Mouse (Mus musculus): ENCODE results near the gene Hdc. TPM values are rescaled to one million over a fixed set of nuclear protein-coding genes. Genes with fewer than 3 reads are reported as not detected.
"Not testable (repeated sequence)": the region's sequence is repeated elsewhere in the genome, so short reads cannot be mapped to it uniquely, and the experiment has no call there.

The Hdc gene
- 1 to 10 TPM; 1.2 to 2.2 TPM for total RNA-seq (2021)
- long read RNA-seq, partial matches to known transcripts, result 0 of 4 reads
- long read RNA-seq, other reads (novel, unspliced or antisense), result 0 of 4 reads

DNA sequence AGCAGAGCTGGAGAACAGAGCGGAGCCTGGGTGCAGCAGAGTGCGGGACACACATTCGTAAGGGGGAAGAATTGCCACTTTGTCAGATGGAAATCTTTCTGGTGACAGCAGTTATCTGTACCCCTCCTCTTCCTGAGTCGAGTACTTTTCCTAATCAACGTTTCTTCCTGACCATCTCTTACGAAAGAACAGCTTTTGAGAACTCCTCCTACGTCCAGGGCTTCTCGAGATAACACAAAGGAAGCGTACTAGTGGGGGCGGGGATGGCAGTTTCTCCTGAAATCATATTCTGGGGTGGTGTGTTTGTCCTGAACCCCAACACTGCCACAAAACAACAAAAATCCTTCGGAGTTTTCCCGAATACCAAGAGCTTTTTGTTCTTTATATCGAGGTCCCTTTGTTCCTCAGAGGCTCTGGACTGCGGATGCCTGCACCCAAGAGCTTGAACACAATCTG is at the start of gene Hdc:
Gene Hdc, minus strand, starts transcription at position 51 of the 456 bp plus-strand sequence.
- no peak for DNase-seq (ENCODE audit: low spot score in 2 of 2)

DNA sequence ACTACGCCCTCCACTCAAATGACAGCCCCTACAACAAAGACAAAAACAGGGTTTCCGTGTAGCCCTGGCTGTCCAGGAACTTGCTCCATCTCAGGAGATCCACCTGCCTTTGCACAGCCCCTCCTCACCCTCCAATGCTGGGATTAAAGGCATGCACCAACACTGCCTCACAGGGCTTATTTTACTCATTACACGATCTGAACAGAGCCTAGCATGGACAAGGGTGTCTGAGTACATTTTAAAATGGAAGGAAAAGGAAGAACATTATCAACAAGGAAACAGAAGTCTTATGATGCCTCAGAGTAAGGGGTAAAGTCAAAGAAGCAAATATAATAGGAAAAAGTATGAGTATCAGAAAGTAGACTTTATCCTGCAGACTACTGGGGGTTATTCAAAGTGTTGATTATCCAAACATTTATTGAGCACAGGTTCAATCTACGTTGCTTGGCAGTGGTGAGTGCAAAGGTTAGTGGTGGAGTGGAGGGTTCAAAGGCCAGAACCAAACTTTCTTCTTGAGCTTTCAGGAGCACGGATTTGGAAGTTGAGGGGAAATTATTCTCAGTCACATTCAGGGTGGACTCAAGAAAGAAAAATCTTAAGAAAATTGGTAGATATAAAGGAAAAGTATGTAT is 49.6 kb upstream of the Hdc start:
- DNase-seq (ENCODE audit: low spot score in 2 of 2), result no peak

DNA sequence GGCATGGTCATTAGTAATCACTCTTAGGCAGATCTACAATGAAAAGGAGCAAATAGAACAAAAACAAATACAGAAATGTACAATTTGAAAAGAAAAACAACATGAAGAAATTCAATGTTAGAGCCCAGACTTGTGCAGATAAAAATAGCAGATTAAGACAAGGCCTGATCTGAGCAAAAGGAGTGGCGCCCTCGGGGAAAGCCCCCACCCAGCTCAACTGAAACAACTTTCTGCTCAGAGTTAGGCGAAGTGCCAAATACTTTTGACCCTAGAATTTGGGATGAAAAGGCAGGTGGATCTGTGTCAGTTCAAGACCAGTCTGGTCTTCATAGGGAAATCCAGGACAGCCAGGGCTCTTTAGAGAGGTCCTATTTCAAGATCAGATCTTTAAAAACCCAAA is 46.9 kb upstream of the Hdc start:
- DNase-seq (ENCODE audit: low spot score in 2 of 2), result no peak

DNA sequence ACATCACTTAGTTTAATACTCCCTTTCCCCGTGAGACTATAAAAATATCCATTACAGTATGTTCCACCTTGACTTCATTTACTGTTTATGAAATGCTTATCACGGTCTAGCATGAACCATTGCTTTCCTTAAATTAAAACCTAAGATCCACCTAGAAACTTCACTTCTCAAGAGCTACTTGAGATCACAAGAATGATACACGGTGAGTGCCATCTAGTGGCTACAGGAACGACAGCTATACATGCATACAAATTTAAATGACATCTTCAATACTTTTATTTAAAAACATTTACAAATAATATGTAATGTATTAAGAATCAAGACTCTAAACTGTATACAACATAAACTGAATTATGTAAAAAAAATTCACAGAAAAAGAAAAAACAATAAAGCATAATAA is 44.4 kb upstream of the Hdc start:
- DNase-seq (ENCODE audit: low spot score in 2 of 2), result peak in 1 of 2 experiments; percentile 46

DNA sequence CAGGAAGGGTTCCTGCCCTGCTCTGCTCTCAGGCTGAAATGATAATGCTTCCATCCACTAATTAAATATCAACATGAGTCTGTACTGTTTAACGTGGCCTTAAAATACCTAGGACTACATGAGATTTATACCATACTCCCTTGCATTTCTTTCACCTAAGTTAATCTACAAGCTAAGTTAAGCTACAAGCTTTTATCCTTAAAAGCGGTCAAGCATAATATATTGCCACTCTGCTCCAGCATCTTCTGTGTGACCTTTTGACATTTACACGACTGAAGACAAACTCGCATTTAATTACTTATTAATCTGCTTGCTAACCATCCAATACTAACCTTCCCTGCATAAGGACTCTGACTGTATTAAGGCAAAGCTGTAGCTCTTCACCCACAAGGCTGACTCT is 33.8 kb upstream of the Hdc start:
- no peak for DNase-seq (ENCODE audit: low spot score in 2 of 2)

DNA sequence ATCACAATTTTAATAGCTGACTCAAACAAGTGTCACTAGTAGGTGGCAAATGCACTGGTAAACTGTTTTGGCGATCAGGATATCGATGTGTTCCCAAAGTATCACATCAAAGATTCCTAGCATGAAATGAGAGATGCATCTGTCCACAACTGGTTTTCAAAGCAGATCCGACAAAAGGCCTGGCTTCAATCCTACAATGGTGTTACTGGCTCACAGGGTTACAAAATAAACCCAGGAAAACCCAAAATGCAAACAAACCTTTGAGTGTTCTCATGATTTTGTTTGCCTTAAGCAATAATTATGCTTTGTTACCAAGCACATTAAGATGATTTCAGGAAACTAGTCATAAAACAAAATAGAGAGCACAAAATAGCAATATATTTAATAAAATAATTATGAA is 28.7 kb upstream of the Hdc start:
- DNase-seq (ENCODE audit: low spot score in 2 of 2), result no peak

DNA sequence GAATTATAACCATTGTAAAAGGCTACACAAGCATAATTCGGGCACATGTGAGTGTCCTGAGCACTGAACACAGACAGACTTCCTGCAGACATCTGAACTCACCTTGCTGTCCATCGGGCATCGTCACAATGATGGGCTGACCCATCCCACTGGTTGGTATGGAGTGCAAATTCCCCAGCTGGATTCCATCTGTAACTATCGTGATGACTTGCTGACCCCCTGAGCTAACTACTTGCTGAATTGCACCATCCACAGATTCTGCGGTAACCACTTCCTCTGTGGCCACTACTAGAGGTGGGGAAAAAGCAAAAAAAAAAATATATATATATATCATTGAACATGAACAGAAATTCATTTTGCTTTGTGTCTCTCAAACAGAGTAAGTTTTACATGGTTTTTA is 27.4 kb upstream of the Hdc start:
- no peak for DNase-seq (ENCODE audit: low spot score in 2 of 2)

DNA sequence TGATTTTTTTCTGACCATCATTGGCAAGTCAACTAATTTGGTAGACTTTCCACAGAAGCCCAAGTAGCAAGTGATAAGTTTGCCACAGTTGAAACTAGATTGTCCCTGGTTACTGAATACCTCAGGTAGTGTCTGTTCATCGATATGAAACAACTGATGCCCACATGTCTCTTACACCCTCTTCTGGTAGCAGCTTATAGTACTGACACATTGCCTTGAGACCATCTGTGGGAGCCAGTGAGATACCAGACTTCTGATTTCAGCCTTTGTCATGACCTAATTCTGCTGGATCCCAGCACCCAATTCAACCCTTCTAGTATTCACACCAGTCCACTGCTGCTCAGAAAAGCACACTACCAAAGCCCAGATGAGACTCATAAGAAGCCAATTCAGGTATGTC is 25.7 kb upstream of the Hdc start:
- no peak for DNase-seq (ENCODE audit: low spot score in 2 of 2)

DNA sequence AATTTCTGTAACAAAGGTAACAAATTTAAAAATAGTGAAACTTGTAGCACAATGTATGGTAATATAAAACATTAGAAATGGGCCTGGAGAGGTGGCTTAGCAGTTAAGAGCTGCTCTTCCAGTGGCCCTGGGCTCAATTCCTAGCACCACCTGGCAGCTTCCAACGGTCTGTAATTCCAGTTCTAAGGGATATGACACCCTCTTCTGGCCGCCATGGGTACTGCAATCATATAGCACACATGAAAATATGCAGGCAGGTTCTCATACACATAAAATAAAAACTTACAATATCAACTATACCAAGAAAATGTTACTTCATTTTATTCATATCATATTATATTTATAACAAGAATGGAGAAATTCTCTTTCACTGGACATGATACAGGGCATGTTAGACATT is 21.2 kb upstream of the Hdc start:
- DNase-seq (ENCODE audit: low spot score in 2 of 2), result no peak

DNA sequence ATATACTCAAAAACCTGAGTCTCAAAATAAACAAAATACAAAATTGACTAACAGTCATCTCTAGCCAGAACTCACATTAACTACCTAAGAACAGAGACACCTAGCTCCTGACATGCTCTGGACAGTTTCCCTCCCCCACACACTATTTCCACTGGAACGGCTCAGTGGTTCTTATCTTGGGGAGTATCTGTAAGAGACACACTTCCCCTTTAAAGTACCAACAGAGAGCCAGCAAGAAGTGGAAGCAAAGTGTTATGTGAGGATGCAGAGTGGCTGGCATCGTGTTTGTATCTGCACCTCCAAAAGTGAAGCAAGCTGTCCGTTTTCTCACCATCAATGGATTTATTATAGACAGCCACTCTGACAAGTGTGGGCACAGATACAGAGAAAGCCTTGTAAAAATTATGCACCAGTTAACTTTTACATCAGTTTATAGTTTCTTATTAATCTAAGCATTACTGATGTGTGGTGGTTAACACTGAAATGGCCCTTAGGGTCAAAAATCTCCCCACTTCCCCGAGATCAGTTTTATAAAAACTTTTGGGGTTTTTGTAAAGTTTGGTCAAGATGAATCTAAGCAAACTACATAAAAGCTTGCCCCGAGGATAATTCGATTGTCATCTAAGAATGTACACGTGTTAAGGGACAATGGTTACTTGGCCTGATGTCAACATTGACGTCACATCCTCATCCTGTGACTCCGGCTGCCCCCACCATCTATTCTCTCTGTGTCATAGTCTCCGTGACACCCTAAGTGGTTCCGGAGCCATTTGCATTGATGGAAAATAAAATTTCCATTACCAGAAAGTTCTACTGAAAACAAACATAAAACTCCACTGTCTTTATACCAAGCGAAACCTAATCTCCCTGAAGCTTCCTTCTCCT is 17.1 kb upstream of the Hdc start:
- DNase-seq (ENCODE audit: low spot score in 2 of 2), result no peak

DNA sequence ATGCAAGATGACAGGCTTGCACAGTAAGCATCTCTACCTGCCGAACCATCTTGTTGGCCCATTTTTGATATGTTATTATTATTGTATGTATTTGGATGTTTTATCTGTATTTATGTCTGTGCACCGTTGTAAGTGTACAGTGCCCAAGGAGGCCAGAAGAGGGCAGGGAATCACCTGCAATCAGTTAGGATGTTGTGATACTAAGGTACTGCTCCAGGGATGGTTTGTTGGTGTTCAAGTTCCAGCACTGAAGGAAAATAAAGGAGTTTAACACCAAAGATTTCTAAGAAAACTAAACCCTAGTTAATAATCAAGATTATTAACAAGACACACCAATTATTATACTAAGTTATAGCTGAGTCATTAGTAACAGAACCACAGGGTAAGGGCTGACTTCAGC is 14.1 kb upstream of the Hdc start:
- no peak for DNase-seq (ENCODE audit: low spot score in 2 of 2)

DNA sequence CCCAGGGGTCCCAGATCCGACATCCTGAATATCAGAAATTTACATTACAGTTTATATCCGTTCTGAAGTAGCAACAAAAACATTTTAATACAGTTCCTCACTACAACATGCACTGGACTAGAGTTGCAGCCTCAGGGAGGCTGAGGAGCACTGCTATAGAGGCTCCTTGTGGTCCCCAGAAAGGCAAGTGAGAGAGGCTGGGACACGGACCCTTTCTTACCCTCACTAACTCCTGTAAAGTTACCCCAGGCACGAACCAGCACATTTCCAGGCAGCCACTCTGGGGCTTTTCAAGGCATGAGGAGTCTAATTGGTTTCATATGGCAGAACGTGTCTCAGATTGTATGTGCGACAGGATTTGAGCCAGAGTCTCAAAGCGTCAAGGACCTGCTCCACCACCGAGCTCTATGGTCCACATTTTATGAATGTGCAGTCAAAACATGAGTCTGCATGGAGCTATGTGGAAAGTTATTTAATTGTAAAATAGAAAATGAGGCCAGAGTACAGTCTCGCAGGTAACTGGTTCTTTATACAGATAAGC is 9.4 kb upstream of the Hdc start:
- no peak for DNase-seq (ENCODE audit: low spot score in 2 of 2)

DNA sequence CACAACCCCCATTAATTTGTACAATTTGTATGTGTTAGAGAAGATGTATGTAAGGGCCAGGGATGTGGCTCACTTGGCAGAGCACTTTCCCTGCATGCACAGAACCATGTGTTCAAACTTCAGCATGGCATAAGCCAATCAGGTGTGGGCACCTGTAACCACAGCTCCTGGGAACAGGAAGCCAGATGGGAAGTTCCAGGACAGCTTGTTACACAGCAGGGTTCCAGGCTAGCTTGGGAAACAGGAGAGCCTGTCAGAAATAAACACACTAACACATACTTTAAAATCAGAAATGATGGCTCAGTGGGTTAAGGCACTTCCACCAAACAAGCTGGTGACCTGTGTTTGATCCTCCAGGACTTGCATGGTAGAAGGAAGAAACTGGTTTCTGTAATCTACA is 4.0 kb upstream of the Hdc start:
- DNase-seq (ENCODE audit: low spot score in 2 of 2), result no peak

DNA sequence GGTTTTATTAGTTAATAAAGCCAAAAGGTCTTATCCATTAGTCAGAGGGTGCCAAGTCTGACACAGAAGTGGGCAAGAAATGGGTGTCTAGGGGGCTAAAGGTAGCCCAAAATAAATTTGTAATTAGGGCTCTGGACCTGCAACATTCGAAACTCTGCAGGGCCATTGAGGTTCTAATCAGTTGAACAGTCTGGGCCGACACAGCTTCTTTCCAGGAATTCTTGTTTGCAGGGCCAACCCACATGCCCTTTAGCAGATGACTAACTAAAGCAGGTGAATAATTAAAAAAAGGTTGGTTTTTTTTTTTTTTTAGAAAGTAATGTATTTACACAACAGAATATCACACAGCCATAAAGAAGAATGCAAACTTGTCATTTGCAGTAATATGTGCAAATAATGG is 3.4 kb upstream of the Hdc start:
- DNase-seq (ENCODE audit: low spot score in 2 of 2), result no peak

DNA sequence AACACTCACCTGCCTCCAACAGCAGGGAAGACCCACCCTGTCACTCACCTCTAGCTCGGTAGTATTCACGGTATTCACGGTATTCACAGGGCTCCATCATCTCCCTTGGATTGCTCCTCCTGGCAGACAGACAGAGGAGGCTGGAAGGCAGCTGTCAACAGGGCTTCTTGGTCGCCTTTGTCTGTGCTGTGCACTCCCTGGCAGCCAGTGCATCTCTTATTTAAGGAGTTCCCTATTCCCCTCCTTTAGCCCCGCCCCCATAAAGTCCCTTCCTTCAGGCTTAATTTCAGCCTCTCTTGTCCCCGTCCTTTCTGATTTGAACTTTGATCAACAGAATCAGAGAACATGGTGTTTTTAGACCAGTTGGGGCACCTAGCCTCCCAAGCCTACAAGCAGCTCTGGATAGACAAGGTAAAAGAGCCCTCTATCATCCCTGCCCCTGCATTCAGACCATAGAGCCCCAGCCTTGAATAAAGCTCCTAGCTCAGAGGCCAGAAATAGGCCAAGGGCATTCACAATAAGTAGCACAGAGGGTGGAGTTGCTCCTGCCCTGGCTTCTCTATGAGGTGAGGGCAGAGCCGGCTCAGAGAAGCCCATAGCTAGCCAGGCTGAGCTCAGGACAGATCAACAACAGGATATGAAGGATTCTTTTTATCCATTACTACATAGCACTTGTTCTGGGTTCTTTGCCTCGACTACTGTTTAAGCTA is 474 bp downstream of the Hdc start:
- DNase-seq (ENCODE audit: low spot score in 2 of 2), result no peak

DNA sequence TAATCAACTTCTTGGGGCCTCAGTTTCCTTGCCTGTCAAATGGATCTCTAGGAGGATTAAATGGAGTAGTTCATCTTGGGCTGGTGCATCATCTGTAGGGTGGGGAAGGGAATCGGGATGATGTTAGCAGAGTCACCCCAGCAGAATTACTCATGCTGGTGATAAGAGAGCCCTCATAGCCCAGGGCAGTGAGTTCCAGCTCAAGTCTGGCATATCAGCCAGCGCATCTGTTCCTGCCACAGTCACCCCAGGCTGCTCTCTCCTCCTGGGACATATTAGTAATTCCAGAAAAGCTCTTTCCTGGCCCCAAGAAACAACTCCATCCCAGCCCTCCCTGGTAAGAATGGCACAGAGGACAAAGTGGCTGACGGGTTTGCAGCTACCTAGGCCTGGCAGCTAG is 3.7 kb downstream of the Hdc start:
- DNase-seq (ENCODE audit: low spot score in 2 of 2), result no peak

DNA sequence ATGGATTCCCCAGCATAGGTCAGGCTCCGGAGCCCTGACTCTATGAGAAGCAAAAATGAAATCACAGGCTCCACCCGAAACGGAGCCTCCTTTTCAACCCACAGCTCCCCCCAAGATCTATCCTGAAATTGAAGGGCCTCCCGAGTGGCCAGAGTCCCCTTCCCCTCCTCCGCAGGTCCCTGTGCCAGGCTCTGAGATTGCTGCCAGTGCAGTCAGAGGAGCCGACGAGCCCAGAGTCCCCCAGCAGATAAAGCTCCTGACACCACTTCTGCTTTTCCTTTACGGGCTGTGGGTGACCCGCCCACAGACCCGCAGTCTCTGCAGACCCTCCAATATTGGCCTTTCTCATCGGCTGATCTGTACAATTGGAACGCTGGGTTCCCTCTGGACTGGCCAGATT is 9.5 kb downstream of the Hdc start:
- not testable (repeated sequence) for DNase-seq (ENCODE audit: low spot score in 2 of 2)

DNA sequence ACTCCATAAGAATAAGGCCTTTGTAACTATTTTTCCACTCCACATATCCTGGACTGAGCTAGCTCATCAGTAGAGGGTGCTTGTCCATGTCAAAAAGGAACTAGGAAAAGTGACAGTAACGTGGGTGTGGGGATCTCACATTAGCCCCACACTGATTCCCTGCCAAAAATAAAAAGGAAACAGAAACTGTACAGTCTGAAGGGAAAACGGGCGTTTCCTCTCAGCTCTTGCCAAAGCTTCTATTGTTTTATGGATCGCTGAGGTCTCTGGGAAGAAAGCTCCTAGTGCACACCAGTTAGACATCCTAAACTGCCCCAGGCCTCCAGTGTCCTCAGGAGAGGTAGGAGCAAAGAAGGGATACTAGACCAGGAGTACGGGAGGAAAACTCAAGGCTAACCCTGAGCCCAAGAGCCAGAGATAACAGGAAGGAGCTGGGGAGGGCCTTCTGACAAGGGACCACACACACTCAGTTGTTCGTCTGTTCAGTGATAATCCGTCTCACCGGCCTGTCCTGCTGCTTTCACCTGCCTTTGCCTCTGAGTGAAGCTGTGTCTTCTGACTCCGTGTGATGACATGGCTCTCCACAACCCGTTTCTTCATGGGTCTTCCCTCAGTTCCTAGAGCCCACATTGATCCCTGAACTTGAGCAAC is 11.4 kb downstream of the Hdc start:
- no peak for DNase-seq (ENCODE audit: low spot score in 2 of 2)

DNA sequence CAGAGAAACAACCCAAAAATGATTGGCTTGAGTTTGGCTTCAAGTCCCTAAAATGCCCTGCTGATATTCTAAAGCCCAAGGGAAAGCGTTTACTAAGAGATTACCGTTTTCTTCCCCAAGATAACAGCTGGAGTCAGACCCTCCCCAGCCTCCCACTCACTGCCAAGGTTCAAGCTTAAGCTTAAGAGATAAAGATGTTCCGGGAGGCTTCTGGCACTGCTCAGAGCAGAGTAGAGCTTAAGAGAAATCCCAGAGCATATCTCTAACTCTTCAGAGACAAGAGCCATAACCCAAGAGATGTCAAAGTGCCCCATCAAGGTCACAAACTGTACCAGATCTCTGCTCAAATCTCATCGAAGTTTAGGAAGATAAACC is 12.4 kb downstream of the Hdc start:
- DNase-seq (ENCODE audit: low spot score in 2 of 2), result no peak

DNA sequence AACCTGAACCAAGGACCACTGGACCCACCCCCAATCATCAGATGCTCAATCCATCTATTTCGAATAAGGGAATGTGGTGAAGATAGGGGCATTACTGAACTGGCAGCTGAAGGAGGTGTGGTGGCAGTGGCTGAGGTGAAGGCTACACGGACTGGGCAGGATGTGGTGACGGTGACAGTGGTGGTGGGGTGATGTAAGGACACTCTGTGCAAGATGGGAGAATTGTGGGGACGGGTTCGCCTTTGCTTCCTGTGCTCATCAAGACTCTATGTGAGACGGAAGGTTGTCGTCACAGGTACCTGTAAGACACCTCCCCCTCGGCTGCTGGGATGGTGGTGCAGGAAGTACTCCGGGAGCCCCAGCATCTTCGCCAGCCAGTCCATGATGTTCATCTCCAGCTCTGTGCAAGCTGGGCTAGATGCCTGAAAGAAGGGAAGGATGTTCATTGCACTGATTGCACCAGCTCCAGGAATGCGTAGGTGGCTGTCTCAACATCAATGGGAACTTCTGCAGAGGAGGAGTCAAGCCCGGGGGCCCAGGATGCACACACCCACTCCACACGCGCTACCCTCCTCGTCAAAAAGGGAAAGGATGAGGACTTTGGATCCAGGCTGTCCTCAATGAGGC is 12.9 kb downstream of the Hdc start:
- no peak for DNase-seq (ENCODE audit: low spot score in 2 of 2)
